Mouse (Mus musculus) embryonic fibroblast, embryonic 13.5 days (primary cell): ENCODE measurements around the gene Neurod6.

ENCODE experiments used
- CTCF ChIP-seq: IDR thresholded peaks from 2 replicates; pipeline ENCODE4 v1.5.1; 2011; ENCODE audit warnings: mild to moderate bottlenecking, control low read depth, low read length, moderate library complexity, borderline replicate concordance; ENCODE audit not compliant: insufficient read depth
- POLR2A ChIP-seq: IDR thresholded peaks from 2 replicates; pipeline ENCODE4 v1.6.1; 2011; ENCODE audit warnings: low read depth, mild to moderate bottlenecking, control low read depth, low read length, moderate library complexity

DNA sequence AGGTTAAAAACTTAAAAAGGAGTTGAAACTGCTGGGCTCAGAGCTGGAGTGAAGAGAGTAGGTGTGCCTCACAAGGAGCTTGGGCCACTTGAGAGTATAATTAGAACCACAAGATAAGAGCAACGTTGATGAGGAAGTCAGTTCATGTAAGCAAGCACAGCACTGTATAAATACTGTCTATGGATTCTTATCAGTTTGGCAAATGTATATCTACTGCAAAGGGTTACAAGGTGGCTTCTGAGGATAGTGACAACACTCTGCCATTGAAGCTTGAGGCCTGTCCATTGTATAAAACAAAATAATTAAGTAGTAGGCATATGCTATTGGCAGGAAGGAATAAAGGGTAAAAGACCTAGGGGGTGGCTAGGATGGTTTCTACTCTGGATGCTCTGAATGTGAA is 46.4 kb downstream of the Neurod6 start:
- no peak for TF ChIP-seq POLR2A
- TF ChIP-seq CTCF, result no peak
